Mouse (Mus musculus): Measurements from ENCODE around the gene Serinc2. TPM values are rescaled to one million over a fixed set of nuclear protein-coding genes. Genes with fewer than 3 reads are reported as not detected.

Gene Serinc2
- polyA plus RNA-seq, 1 experiment from 2014 or later, result 50.9 TPM

DNA sequence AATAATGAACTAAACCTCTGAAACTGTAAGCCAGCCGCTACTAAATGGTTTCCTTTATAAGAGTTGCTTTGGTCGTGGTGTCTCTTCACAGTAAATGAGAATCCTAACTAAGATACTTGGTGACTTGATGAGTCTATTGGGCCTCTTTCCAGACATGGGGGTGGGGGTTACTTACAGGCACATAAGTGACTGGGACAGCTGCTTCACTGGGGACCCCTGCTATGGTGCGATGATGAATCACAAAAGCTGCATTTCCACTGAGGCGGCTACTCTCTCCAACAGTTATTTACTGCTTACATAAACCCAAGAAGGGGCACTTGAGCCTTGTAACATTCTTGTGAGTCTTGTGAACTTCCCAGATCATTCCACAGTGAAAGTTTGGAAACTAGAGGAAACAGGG lies 41.4 kb downstream of the Serinc2 start:
- 85% methylated on average over 4 of the region's 4 CpGs for WGBS
- DNase-seq (ENCODE audit: low spot score, missing footprints) (no peak), ATAC-seq (ENCODE audit: low FRiP score) (no peak)
- H3K9me3 ChIP-seq (ENCODE audit: control insufficient read depth, low read length), result no peaks in the 10 kb centered on the region
- H3K4me1 ChIP-seq (ENCODE audit: control insufficient read depth, insufficient read depth, low read length), result no peaks in the 10 kb centered on the region
- no peak overlapping the region for H3K9ac ChIP-seq (ENCODE audit: low read length)
- no peak overlapping the region for H3K27ac ChIP-seq (ENCODE audit: low read depth, low read length)
- no peaks in the 10 kb centered on the region for H3K27me3 ChIP-seq (ENCODE audit: control insufficient read depth, insufficient read depth, low read length)
- H3K4me2 ChIP-seq, result no peak overlapping the region
- H3K4me3 ChIP-seq (ENCODE audit: low read depth, low read length), result no peak overlapping the region
- no peaks in the 10 kb centered on the region for H3K36me3 ChIP-seq (ENCODE audit: control insufficient read depth, insufficient read depth, low read length)

DNA sequence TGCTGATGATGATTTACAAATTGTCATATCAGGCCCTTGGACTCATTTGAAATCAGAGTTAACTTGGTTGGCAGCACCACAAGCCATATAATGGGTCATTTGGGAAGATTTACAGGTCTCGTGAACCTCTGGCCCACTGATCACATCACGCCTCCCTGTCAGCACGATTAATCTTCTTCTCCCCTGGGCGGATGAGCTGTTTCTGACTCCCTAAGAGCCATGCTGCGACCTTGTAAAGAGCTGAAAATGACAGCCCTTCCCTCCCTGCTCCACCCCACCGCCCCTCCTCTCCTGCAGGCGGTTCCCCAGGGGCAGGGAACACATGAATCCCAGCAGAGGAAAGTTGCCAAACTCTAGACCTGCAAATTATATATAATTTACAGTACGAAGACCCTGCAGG lies 42.6 kb downstream of the Serinc2 start:
- H3K4me1 ChIP-seq (ENCODE audit: control insufficient read depth, insufficient read depth, low read length), result no peaks in the 10 kb centered on the region
- no peak for DNase-seq (ENCODE audit: low spot score, missing footprints)
- no peaks in the 10 kb centered on the region for H3K27me3 ChIP-seq (ENCODE audit: control insufficient read depth, insufficient read depth, low read length)
- no peak overlapping the region for H3K27ac ChIP-seq (ENCODE audit: low read depth, low read length)
- no peak overlapping the region for H3K4me3 ChIP-seq (ENCODE audit: low read depth, low read length)
- H3K36me3 ChIP-seq (ENCODE audit: control insufficient read depth, insufficient read depth, low read length), result no peaks in the 10 kb centered on the region
- H3K4me2 ChIP-seq, result no peak overlapping the region
- no peaks in the 10 kb centered on the region for H3K9me3 ChIP-seq (ENCODE audit: control insufficient read depth, low read length)
- 62% methylated on average over 8 of the region's 8 CpGs for WGBS
- no peak for ATAC-seq (ENCODE audit: low FRiP score)
- no peak overlapping the region for H3K9ac ChIP-seq (ENCODE audit: low read length)

DNA sequence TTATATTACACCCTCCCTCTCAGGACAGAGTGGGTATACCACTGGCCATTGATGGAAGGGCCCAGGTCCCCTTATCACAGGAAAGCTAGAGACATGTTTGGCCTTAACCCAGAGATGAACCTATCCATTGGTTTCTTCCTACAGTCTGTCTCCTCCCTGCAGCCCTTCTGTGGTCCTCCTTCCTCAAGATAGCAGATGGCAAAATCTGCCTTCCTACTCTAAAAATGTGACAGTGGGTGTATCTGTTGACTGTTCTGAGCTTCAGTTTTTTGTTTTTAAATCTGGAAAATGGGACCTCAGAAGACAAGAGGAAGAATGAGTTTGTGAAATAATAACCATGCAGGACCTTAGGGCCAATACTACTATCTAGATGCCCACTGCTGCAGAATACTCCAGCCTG lies 54.9 kb downstream of the Serinc2 start:
- DNase-seq (ENCODE audit: low spot score, missing footprints), result no peak
- Histone ChIP-seq H3K9ac (ENCODE audit: low read length) (no peak overlapping the region), H3K27ac (ENCODE audit: low read depth, low read length) (no peak overlapping the region), H3K4me2 (no peak overlapping the region), H3K4me1 (ENCODE audit: control insufficient read depth, insufficient read depth, low read length) (no peaks in the 10 kb centered on the region), H3K36me3 (ENCODE audit: control insufficient read depth, insufficient read depth, low read length) (no peaks in the 10 kb centered on the region), H3K27me3 (ENCODE audit: control insufficient read depth, insufficient read depth, low read length) (no peaks in the 10 kb centered on the region), H3K9me3 (ENCODE audit: control insufficient read depth, low read length) (no peaks in the 10 kb centered on the region), H3K4me3 (ENCODE audit: low read depth, low read length) (no peak overlapping the region)
- ATAC-seq (ENCODE audit: low FRiP score), result no peak

DNA sequence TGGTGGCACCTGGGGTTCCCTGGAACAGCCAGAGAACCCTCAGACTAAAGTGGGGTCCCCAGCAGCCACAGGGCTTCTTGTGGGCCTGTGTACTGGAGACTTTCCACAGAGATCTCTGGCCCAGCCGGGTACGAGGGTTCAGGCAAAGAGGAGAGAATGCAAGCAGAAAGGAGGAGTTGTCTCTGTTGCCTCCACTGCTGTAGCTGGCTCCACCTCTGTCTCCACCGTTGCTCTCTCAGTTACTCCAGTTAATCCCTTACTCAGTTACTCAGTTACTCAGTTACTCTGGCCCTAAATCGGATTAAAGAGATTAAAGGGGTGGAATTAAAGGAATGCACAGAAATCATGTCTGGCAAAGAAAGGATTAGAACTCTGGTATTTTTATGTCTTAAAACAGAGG lies 56.8 kb downstream of the Serinc2 start, which contains the start of gene Gm853:
Gm853 (minus strand) TSS at position 223 of the 400 bp plus-strand sequence.
- Histone ChIP-seq H3K36me3 (ENCODE audit: control insufficient read depth, insufficient read depth, low read length) (no peaks in the 10 kb centered on the region), H3K4me2 (no peak within 1 kb of the TSS), H3K4me1 (ENCODE audit: control insufficient read depth, insufficient read depth, low read length) (no peaks in the 10 kb centered on the region), H3K9me3 (ENCODE audit: control insufficient read depth, low read length) (no peaks in the 10 kb centered on the region), H3K4me3 (ENCODE audit: low read depth, low read length) (no peak within 1 kb of the TSS), H3K27me3 (ENCODE audit: control insufficient read depth, insufficient read depth, low read length) (no peaks in the 10 kb centered on the region), H3K27ac (ENCODE audit: low read depth, low read length) (no peak within 1 kb of the TSS), H3K9ac (ENCODE audit: low read length) (no peak within 1 kb of the TSS)
- no peak for ATAC-seq (ENCODE audit: low FRiP score)
- no peak for DNase-seq (ENCODE audit: low spot score, missing footprints)
- WGBS, result 51% methylated on average over 4 of the region's 4 CpGs

DNA sequence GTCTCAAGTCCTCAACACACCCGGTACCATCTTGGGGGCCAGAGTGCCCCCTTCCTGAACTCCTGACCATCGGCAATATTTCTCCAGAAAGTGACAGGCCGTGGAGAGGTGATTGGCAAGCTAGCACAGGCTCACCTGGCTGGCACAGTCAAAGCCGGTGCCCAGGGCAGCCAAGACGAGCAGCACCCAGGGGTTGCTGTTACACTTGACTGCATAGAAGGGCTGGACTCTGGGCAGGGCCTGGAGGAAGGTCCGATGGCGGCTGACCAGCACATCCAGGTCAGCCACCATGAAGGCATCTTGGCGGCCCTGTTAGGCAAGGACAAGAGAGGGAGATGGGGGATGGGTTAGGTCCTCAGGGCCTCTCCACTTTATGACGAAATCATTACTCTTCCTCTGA lies 58.8 kb downstream of the Serinc2 start:
- 84% methylated on average over 9 of the region's 9 CpGs for WGBS

DNA sequence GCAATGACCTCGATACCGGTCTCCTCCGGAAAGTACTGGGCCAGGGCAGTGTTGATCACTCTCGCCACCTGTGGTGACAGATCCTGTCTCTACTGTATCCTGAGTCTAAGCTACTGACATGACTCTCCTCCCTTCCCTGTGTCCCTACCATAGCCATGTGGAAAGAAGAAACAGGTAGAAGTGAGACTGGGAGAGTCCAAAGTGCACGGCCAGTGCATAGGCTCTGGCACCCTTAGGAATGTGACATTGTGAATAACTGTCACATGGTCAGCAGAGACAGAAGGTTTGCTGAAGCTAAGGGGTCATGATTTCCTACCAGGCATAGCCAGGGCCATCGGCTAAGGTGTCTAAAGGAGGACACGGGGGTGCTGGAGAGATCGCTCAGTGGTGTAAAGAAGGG lies 63.6 kb downstream of the Serinc2 start:
- 88% methylated on average over 8 of the region's 8 CpGs for WGBS
- no peak for ATAC-seq (ENCODE audit: low FRiP score)

More for the DNA sequence above, 58.8 kb downstream of the Serinc2 start:
- H3K4me2 ChIP-seq, result no peak overlapping the region
- H3K27ac ChIP-seq (ENCODE audit: low read depth, low read length), result no peak overlapping the region
- H3K9ac ChIP-seq (ENCODE audit: low read length), result no peak overlapping the region
- H3K27me3 ChIP-seq (ENCODE audit: control insufficient read depth, insufficient read depth, low read length), result no peaks in the 10 kb centered on the region
- H3K4me3 ChIP-seq (ENCODE audit: low read depth, low read length), result no peak overlapping the region
- ATAC-seq (ENCODE audit: low FRiP score) (no peak), DNase-seq (ENCODE audit: low spot score, missing footprints) (no peak)
- H3K4me1 ChIP-seq (ENCODE audit: control insufficient read depth, insufficient read depth, low read length), result no peaks in the 10 kb centered on the region
- no peaks in the 10 kb centered on the region for H3K9me3 ChIP-seq (ENCODE audit: control insufficient read depth, low read length)
- H3K36me3 ChIP-seq (ENCODE audit: control insufficient read depth, insufficient read depth, low read length), result no peaks in the 10 kb centered on the region

DNA sequence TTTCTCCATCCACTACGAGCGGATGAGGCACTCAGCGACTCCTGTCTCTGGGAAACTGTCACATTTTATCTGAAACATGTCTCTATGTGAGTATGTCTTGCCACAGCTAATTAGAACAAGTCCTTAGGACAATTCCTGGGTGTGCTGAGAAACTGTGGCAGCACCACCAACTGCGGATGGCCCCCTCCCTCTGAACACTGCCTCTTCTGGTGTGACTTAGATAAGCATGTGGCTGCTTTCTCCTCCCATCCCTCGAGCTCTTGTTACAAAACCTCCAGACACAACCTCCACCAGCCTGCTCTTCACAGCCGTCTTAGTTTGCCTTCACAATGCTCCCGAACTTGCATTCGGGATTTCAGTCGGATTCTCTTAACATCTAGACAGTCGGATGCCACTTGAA lies 65.1 kb downstream of the Serinc2 start:
- WGBS, result 78% methylated on average over 10 of the region's 10 CpGs
- H3K27ac ChIP-seq (ENCODE audit: low read depth, low read length), result no peak overlapping the region
- DNase-seq (ENCODE audit: low spot score, missing footprints) (no peak), ATAC-seq (ENCODE audit: low FRiP score) (no peak)
- H3K4me3 ChIP-seq (ENCODE audit: low read depth, low read length), result no peak overlapping the region
- H3K4me2 ChIP-seq, result no peak overlapping the region
- no peaks in the 10 kb centered on the region for H3K27me3 ChIP-seq (ENCODE audit: control insufficient read depth, insufficient read depth, low read length)
- no peaks in the 10 kb centered on the region for H3K4me1 ChIP-seq (ENCODE audit: control insufficient read depth, insufficient read depth, low read length)
- H3K9me3 ChIP-seq (ENCODE audit: control insufficient read depth, low read length), result no peaks in the 10 kb centered on the region
- no peak overlapping the region for H3K9ac ChIP-seq (ENCODE audit: low read length)
- no peaks in the 10 kb centered on the region for H3K36me3 ChIP-seq (ENCODE audit: control insufficient read depth, insufficient read depth, low read length)

More for the DNA sequence above, 63.6 kb downstream of the Serinc2 start:
- no peak for DNase-seq (ENCODE audit: low spot score, missing footprints)
- Histone ChIP-seq H3K27me3 (ENCODE audit: control insufficient read depth, insufficient read depth, low read length) (no peaks in the 10 kb centered on the region), H3K4me1 (ENCODE audit: control insufficient read depth, insufficient read depth, low read length) (no peaks in the 10 kb centered on the region), H3K4me2 (no peak overlapping the region), H3K27ac (ENCODE audit: low read depth, low read length) (no peak overlapping the region), H3K9me3 (ENCODE audit: control insufficient read depth, low read length) (no peaks in the 10 kb centered on the region), H3K4me3 (ENCODE audit: low read depth, low read length) (no peak overlapping the region), H3K36me3 (ENCODE audit: control insufficient read depth, insufficient read depth, low read length) (no peaks in the 10 kb centered on the region), H3K9ac (ENCODE audit: low read length) (no peak overlapping the region)

DNA sequence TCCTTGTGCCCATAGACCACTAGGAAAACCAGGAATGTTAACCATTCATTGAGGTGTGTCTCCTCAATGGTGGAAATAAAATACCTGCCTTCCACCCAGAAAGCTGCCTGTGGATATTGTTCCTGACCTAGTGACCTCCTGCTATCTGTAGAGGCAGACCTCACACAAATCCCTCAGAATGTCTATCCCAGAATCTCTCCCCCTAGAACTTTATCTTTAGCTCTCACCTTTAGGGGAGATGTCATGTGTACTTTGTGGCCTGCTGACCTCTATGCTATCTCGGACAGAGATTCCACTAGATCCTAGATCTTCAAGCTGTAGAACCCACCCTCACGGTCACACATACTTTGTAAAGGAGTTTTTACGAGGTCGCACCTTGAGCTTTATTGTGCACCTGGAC lies 65.8 kb downstream of the Serinc2 start:
- ATAC-seq (ENCODE audit: low FRiP score), result no peak

DNA sequence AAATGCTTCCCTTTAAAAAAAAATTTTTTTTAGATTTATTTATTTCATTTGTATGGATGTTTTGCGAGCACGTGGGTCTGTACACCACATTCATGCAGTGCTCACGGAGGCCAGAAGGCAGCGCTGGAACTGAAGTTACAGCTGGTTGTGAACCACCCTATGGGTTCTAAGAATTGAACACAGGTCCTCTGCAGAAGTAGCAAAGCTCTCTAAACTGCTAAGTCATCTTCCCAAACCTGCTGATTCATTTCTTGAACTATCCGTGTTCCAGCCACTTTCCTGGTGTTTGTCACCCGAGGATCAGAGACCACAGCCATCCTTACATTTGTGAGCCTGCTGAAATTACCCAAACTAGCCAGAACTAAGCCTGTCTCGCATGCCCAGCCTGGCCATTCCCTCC lies 66.6 kb downstream of the Serinc2 start:
- H3K27me3 ChIP-seq (ENCODE audit: control insufficient read depth, insufficient read depth, low read length), result no peaks in the 10 kb centered on the region
- no peak overlapping the region for H3K4me2 ChIP-seq
- no peaks in the 10 kb centered on the region for H3K36me3 ChIP-seq (ENCODE audit: control insufficient read depth, insufficient read depth, low read length)
- DNase-seq (ENCODE audit: low spot score, missing footprints), result no peak
- no peaks in the 10 kb centered on the region for H3K4me1 ChIP-seq (ENCODE audit: control insufficient read depth, insufficient read depth, low read length)
- H3K9me3 ChIP-seq (ENCODE audit: control insufficient read depth, low read length), result no peaks in the 10 kb centered on the region
- ATAC-seq (ENCODE audit: low FRiP score), result no peak
- no peak overlapping the region for H3K9ac ChIP-seq (ENCODE audit: low read length)
- H3K27ac ChIP-seq (ENCODE audit: low read depth, low read length), result no peak overlapping the region
- no peak overlapping the region for H3K4me3 ChIP-seq (ENCODE audit: low read depth, low read length)
- 79% methylated on average over 7 of the region's 7 CpGs for WGBS

More for the DNA sequence above, 65.8 kb downstream of the Serinc2 start:
- Histone ChIP-seq H3K9me3 (ENCODE audit: control insufficient read depth, low read length) (no peaks in the 10 kb centered on the region), H3K4me3 (ENCODE audit: low read depth, low read length) (no peak overlapping the region), H3K27ac (ENCODE audit: low read depth, low read length) (no peak overlapping the region), H3K36me3 (ENCODE audit: control insufficient read depth, insufficient read depth, low read length) (no peaks in the 10 kb centered on the region), H3K9ac (ENCODE audit: low read length) (no peak overlapping the region), H3K4me2 (no peak overlapping the region), H3K27me3 (ENCODE audit: control insufficient read depth, insufficient read depth, low read length) (no peaks in the 10 kb centered on the region), H3K4me1 (ENCODE audit: control insufficient read depth, insufficient read depth, low read length) (no peaks in the 10 kb centered on the region)
- WGBS, result 89% methylated on average over 4 of the region's 4 CpGs
- no peak for DNase-seq (ENCODE audit: low spot score, missing footprints)

DNA sequence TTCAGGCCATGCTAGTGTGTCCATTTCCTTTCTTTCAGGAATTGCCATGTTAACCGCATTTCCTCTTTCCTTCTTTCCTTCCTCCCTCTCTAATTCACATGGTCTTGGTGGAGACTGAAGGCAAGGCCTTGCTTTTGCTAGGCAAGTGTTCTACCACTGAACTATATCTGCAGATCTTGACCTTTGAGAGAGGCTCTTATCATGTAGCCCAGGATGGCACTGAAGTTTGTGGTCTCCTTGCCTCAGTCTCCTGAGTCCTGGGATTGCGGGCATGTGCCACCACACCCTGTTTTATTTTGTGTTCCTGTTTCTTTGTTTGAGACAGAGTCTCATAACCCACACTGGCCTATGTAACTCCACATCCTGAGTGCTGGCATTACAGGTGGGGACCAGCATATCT lies 67.1 kb downstream of the Serinc2 start:
- DNase-seq (ENCODE audit: low spot score, missing footprints) (no peak), ATAC-seq (ENCODE audit: low FRiP score) (no peak)
- 97% methylated on average over 2 of the region's 2 CpGs for WGBS
- Histone ChIP-seq H3K4me1 (ENCODE audit: control insufficient read depth, insufficient read depth, low read length) (no peaks in the 10 kb centered on the region), H3K9ac (ENCODE audit: low read length) (no peak overlapping the region), H3K9me3 (ENCODE audit: control insufficient read depth, low read length) (no peaks in the 10 kb centered on the region), H3K36me3 (ENCODE audit: control insufficient read depth, insufficient read depth, low read length) (no peaks in the 10 kb centered on the region), H3K27ac (ENCODE audit: low read depth, low read length) (no peak overlapping the region), H3K4me3 (ENCODE audit: low read depth, low read length) (no peak overlapping the region), H3K4me2 (no peak overlapping the region), H3K27me3 (ENCODE audit: control insufficient read depth, insufficient read depth, low read length) (no peaks in the 10 kb centered on the region)
